Mouse (Mus musculus): ENCODE results near the gene Gm20388. TPM values are rescaled to one million over a fixed set of nuclear protein-coding genes. Genes with fewer than 3 reads are reported as not detected.
A peak's percentile ranks its signal among the peaks of the same experiment; 100 is the strongest.
"Not testable (repeated sequence)": the region's sequence is repeated elsewhere in the genome, so short reads cannot be mapped to it uniquely, and the experiment has no call there.

The Gm20388 gene
- total RNA-seq, 2 experiments from 2014 or later, result 2.2 to 7.6 TPM

DNA sequence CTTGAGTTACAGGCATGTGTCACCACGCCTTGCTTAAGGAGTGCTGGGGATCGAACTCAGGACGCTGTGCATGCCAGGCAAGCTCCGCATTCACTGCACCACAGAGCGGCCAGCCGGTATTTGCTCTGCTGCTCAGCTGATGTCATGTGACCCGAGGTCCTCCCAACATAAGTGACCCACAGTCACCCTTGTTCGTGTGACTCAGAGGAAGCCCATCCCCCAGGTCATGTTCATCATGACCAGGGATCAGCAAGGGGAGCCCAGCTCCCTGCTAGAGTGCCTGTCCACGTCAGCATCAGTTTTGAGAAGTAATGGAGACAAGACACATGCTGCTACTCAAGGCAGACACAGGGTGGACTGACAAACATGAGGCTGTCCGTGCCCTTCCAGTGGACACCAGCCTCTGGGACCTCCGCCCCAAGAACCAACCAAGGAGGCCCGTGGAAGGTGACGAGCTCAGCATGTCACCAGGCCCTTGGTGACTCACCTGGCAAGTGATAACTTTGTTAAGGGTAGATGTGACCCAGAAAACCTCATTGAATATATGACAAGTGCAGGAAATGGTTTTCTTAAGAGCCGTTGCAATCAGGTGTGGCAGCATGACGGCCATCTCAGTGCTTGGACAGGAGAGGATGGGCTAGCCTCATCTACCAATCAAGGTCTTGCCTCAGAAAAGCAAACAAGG is 805.5 kb downstream of the Gm20388 start:
- H3K4me3 ChIP-seq, result no peak overlapping the region
- H3K27ac ChIP-seq, result no peak overlapping the region
- DNase-seq (ENCODE audit: low spot score in 2 of 2), result no peak
- TF ChIP-seq CTCF (conservative IDR thresholded peaks at IDR 0.05), result no peak

DNA sequence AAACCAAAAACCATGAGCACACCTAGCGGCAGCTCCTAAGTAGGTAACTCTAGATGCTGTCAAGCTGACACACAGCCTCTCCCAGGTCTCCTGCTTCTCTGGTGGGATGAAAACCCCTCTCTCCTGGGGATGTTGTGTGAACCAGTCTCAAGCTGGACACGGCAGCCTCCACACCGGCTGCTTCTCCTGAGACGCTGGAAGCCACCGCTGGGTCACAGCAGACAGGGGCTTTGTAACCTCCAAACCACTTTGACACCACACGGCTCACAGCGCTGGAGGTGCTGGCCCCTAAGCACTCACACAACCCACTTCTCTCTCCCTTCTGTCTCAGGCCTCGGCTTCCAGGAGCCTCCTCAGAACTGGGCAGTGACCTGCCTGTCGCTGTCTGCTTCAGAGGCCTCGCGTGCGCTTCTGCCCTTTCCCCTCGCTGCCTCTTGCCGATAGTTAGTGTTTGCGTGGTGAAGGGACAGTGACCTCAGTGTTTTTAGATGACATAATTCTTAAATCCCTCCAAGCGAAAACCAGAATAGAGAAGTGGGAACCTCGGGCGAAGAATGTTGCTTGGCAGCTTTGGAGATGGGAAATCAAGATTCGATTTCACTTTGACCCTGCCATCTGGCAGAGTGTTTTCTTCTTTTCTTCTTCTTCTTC is 809.1 kb downstream of the Gm20388 start:
- no peak for TF ChIP-seq CTCF (conservative IDR thresholded peaks at IDR 0.05)
- H3K4me3 ChIP-seq, result no peak overlapping the region
- DNase-seq (ENCODE audit: low spot score in 2 of 2), result no peak
- H3K27ac ChIP-seq, result no peak overlapping the region

GRCm38 (mm10) chr8:120723025-120723424 is 812.4 kb downstream of the Gm20388 start:
- DNase-seq (ENCODE audit: low spot score in 2 of 2), result no peak
- Histone ChIP-seq H3K4me3 (no peak overlapping the region), H3K27ac (no peak overlapping the region)
- peak; percentile 64 for TF ChIP-seq CTCF (conservative IDR thresholded peaks at IDR 0.05)

GRCm38 (mm10) chr8:120724096-120724495 is 813.5 kb downstream of the Gm20388 start:
- not testable (repeated sequence) for DNase-seq (ENCODE audit: low spot score in 2 of 2); H3K4me3 ChIP-seq; H3K27ac ChIP-seq
- TF ChIP-seq CTCF (conservative IDR thresholded peaks at IDR 0.05), result peak; percentile 46

GRCm38 (mm10) chr8:120724816-120725575 is 814.4 kb downstream of the Gm20388 start:
- H3K4me3 ChIP-seq, result no peak overlapping the region
- TF ChIP-seq CTCF (conservative IDR thresholded peaks at IDR 0.05), result no peak
- DNase-seq (ENCODE audit: low spot score in 2 of 2), result no peak

GRCm38 (mm10) chr8:120725576-120725950 is 814.9 kb downstream of the Gm20388 start:
- TF ChIP-seq CTCF (conservative IDR thresholded peaks at IDR 0.05), result no peak
- H3K4me3 ChIP-seq, result no peak overlapping the region

More at GRCm38 (mm10) chr8:120724816-120725575, 814.4 kb downstream of the Gm20388 start:
- no peak overlapping the region for H3K27ac ChIP-seq

DNA sequence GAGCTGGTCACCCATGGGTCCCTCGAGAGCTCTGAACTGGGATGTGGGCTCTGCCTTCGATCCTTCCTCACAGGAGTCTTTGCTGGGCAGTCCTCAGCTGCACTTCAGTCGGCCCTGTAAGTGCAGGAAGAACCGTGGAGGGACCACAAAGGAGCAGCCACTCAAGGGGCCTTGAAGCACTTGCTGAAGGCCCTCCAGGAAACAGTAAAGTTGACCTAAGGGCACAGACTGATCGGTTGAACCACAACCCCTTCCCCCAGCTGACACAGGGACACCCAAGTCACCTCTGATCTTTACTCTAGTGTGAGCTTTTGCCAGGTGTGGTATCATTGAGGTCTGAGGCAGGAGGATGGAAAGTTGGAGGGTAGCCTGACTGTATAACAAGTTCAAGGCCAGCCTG is 815.4 kb downstream of the Gm20388 start:
- DNase-seq (ENCODE audit: low spot score in 2 of 2), result no peak
- Histone ChIP-seq H3K27ac (no peak overlapping the region), H3K4me3 (no peak overlapping the region)
- TF ChIP-seq CTCF (conservative IDR thresholded peaks at IDR 0.05), result no peak

More at GRCm38 (mm10) chr8:120725576-120725950, 814.9 kb downstream of the Gm20388 start:
- DNase-seq (ENCODE audit: low spot score in 2 of 2), result no peak
- no peak overlapping the region for H3K27ac ChIP-seq

GRCm38 (mm10) chr8:120728488-120729160 is 818.0 kb downstream of the Gm20388 start:
- Histone ChIP-seq H3K27ac (no peak overlapping the region), H3K4me3 (no peak overlapping the region)
- DNase-seq (ENCODE audit: low spot score in 2 of 2), result no peak
- TF ChIP-seq CTCF (conservative IDR thresholded peaks at IDR 0.05), result no peak

- TF ChIP-seq CTCF (conservative IDR thresholded peaks at IDR 0.05), result no peak
- H3K4me3 ChIP-seq, result no peak overlapping the region
- no peak overlapping the region for H3K27ac ChIP-seq
- DNase-seq (ENCODE audit: low spot score in 2 of 2), result no peak
Measured at GRCm38 (mm10) chr8:120731582-120731981, 820.9 kb downstream of the Gm20388 start.

- Histone ChIP-seq H3K27ac (no peak overlapping the region), H3K4me3 (no peak overlapping the region)
- DNase-seq (ENCODE audit: low spot score in 2 of 2), result no peak
- no peak for TF ChIP-seq CTCF (conservative IDR thresholded peaks at IDR 0.05)
Measured at GRCm38 (mm10) chr8:120732068-120732467, 821.4 kb downstream of the Gm20388 start.

DNA sequence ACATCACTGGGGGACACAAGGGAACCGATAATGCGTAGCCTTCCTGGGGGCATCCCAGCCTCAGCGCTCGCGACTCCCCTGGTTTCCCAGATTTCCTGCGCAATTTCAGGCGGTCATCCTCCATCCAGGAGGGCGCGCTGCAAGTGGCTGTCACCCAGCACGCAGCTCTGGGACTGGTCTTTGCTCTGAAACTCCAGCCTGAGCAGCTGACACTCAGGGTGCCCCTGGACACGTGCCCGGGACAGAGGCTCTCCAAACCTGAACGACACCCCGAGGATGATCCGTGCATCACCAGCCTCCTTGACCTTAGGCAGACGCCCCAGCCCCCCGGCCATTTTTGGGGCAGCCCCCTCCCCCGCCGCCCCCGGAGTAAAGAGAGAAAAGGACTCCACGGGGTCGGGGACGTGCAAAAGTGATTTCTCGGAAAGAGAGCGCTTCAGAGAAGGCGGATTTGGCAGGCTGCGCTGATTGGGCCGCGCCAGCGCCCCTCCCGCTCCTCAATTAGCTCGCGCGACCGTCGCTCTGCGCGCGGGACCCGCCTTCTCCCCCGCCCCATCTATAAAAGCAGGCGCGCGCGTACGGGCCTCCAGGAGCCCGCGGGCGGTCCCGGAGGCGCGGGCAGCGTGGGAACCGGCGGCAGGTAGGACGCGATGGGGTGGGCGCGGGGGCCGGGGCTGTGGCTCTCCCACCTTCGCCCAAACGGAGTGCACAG is 825.3 kb downstream of the Gm20388 start, which contains the start of gene Irf8:
Gene Irf8, plus strand, starts transcription at position 589 of the 712 bp plus-strand sequence.
- peak; percentile 24; the same call in 1 of the 2 replicates for TF ChIP-seq CTCF (conservative IDR thresholded peaks at IDR 0.05)
- peak; percentile 72 to 82 for DNase-seq (ENCODE audit: low spot score in 2 of 2)
- peak within 1 kb of the TSS; percentile 63 for H3K4me3 ChIP-seq
- H3K27ac ChIP-seq, result peak within 1 kb of the TSS; percentile 15; the same call in 1 of the 2 replicates

GRCm38 (mm10) chr8:120736486-120736885 is 825.8 kb downstream of the Gm20388 start:
- no peak for TF ChIP-seq CTCF (conservative IDR thresholded peaks at IDR 0.05)
- DNase-seq (ENCODE audit: low spot score in 2 of 2), result no peak
- peak overlapping the region; percentile 63 for H3K4me3 ChIP-seq
- H3K27ac ChIP-seq, result peak overlapping the region; percentile 15; the same call in 1 of the 2 replicates
